Mouse (Mus musculus): ENCODE measurements around the gene Slc8a3. TPM values are rescaled to one million over a fixed set of nuclear protein-coding genes. Genes with fewer than 3 reads are reported as not detected.

The Slc8a3 gene
- polyA plus RNA-seq, 1 experiment = 0.51 TPM

- DNase-seq (ENCODE audit: low spot score) = no peak
Observed at GRCm38 (mm10) chr12:81237158-81237557, 95.8 kb downstream of the Slc8a3 start.

- no peak for DNase-seq (ENCODE audit: low spot score)
Observed at GRCm38 (mm10) chr12:81235456-81236330, 97.3 kb downstream of the Slc8a3 start.

GRCm38 (mm10) chr12:81233746-81234380 is 99.1 kb downstream of the Slc8a3 start:
- DNase-seq (ENCODE audit: low spot score) = no peak

DNA sequence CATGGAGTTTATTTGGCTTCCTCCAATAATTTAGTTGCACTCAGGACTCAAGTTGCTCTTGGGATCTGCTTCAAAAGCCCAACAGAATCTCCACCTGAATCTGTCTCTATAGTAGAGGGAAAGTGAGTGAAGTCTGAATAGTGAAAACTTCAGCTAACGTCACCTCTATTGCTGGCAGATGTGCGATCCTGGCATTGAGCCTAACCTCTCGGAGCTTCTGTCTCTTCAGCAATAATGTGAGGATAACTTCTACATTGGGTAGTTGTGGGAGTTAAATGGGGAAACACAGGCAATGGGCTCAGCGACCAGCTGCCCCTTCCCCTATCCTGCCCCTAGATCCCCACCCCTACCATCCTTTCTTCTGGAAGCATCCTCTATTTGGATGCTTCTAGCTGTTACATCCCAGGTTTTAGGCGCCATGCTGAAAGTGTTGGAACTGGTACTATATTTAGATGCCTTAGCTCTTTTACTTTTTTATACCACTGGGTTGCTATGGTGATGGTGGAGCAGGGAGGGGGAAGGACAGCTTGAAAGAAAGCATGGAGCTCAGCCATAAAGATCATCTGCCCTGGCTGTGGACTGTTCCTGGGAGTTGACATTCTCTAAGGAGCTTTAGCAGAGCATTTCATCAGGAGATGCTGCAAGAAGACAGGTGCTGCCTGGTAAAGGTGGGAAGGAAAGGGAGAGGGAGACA is 105.1 kb downstream of the Slc8a3 start:
- no peak for DNase-seq (ENCODE audit: low spot score)

DNA sequence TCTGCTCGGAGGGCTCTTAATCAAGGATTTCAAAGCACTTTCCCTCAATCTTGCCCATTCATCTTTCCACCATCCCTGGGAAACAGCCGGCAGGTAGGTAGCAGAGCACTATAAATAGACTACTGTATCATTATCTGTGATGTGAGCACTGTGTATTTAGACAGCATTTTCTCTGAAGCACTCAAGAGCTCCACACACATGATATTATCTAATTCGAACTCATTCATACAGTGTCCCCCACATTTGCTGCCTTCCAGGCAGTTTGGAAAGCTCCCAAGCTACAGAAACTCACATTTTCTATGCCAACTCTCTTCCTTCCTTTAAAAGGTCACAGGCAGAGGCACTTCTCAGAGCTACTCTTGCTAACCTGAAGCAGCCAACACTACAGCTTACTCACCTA is 106.4 kb downstream of the Slc8a3 start:
- no peak for DNase-seq (ENCODE audit: low spot score)

DNA sequence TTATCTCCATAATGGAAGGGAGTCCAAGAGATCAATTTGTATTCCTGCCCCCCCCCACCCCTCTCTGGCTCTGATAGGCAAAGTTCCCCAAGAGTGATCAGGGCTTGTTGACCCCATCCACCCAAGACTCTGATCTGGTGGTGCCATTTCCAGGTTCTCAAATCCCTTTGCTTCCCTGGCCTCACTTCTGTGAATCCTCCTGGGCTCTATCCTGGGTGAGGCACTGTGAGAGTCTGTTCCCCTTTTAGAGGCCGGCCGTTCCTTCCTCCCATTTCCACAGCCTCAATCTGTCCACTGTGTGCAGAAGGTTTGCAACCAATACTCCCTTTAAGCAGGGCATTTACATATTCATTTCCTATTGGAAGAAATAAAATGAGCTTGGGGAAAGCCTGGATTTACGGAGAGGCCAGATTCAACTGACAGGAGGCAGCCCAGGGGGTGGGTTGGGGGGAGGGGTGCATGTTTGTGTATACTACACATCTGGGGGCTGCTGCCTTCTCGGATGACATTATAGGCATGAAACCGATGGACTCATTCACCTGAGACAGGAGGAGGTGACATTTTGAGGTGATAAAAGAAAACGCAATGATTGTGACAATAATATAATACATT is 106.9 kb downstream of the Slc8a3 start:
- DNase-seq (ENCODE audit: low spot score) = no peak

DNA sequence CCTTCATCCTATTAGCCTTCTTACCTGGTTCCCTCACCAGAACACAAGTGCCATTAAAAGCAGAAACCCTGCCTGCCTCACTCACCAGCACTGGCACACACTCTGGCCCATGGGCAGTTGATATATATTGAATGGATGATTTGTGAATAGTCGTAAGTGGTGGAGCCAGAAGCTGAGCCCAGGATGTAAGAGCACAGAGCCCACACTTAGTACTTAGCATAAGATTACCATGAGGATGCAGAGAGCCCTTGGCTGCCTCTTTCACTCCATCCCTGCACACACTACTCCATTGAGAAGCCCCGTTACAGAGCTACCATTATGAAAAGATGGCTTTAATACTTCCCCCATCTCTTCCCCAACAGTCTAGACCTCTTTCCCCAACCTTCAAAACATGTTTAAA is 108.1 kb downstream of the Slc8a3 start:
- no peak for DNase-seq (ENCODE audit: low spot score)

DNA sequence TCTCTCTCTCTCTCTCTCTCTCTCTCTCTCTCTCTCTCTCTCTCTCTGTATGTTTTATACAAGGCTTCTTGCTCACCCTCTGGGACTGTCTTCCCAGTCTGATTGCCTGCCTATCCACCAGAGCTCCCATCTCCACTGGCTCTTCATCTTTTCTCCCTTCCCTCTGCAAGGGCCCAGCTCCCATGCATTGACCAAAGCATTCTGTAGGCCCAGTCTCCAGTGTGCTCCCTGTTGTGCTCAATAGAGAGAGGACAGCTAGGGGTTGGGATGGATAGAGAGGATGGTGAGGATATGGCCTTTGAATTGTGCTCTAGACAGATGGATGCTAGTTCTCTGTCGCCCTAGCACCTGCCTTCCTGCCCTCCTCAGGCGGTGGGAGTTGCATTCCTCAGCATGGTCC is 109.7 kb downstream of the Slc8a3 start:
- DNase-seq (ENCODE audit: low spot score) = no peak

GRCm38 (mm10) chr12:81219339-81219738 is 113.6 kb downstream of the Slc8a3 start:
- DNase-seq (ENCODE audit: low spot score) = no peak

GRCm38 (mm10) chr12:81208559-81208958 is 124.4 kb downstream of the Slc8a3 start:
- no peak for DNase-seq (ENCODE audit: low spot score)

GRCm38 (mm10) chr12:81205619-81206560 is 127.1 kb downstream of the Slc8a3 start:
- DNase-seq (ENCODE audit: low spot score) = no peak

- DNase-seq (ENCODE audit: low spot score) = no peak
Observed at GRCm38 (mm10) chr12:81203226-81203625, 129.8 kb downstream of the Slc8a3 start.

DNA sequence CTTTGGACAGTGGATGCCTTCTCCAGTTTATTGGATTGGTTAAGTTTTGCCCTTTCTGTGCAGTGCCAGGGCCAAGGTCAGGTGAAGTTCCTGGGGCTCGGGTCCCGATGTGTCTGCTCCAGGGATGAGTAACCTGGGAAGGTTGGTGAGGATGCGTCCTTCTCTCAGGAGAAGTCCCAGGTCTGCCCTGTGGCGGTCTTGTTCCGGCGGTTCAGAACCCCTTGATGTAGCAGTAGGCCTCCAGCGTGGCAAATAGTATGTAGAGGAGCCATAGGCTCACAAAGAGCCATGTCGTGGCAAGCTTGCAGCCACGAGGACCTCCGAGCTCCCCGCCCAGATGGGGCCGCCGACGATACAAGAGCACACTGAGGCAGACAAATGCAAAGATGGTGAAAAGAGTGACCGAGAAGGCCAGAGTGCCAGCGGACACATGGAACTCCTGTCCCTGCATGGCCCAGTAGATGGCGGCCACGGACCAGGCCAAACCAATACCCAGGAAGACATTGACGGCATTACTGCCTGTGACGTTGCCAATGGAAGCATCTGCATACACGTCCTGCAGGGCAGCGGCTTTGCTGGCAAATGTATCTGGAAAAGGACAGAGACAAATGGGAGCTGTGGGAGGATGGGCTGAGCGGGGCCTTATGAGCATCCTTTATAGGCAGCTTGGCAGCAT is 133.6 kb downstream of the Slc8a3 start:
- DNase-seq (ENCODE audit: low spot score) = no peak

GRCm38 (mm10) chr12:81197468-81198075 is 135.4 kb downstream of the Slc8a3 start:
- DNase-seq (ENCODE audit: low spot score) = no peak

DNA sequence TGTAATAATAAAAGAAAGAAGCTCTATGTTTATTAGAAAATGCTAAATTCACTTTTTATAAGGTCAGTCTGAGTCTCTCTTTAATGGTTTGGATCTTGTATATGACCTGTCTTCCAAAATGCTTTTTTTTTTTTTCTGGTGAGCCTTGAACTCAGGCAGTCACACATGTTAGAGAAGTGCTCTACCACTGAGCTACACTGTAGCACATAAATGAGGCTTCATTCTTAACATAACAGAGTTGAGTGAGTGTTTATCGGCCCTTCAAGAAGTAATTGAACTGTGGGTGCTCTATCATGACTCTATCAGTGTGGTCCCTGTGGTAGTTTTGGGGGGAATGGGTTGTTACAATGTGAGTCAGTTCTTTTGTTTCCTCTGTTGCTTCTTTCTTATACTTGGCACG is 139.0 kb downstream of the Slc8a3 start:
- no peak for DNase-seq (ENCODE audit: low spot score)

- DNase-seq (ENCODE audit: low spot score) = no peak
Observed at GRCm38 (mm10) chr12:81189636-81190035, 143.3 kb downstream of the Slc8a3 start.

DNA sequence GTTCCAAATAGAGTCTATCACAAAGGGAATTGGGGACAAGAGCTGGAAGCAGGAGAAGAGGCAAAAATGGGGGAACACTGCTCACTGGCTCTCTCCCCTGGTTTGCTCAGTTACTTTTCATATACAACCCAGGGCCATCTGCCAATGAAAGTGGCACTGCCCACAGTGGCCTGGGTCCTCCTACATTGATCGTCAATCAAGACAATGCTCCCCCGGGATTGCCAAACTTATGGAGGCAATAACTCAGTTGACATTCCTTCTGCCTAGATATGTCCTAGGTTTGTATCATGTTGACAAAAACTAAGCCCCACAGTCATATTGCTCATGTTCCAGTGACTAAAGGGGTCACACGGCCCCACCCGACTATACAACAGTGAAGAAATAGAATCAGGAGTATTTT is 144.0 kb downstream of the Slc8a3 start:
- DNase-seq (ENCODE audit: low spot score) = no peak

DNA sequence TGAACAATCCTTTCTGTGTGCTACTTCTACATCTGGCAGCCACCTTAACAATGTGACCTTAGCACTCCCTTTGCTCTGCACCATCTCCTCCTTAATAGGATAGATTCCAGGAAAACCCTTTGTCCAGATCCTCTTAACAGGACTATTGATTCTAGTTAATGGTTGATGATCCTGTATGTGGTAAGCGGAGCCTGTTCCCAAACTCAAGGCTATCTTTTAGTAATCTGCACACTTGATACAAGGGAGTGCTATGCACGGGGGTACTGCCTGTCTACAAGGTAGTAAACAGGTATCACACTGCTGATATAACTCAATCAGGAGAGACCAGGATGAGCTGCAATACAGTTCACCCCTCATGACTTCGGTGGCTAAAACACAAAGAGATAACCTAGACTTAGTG is 144.6 kb downstream of the Slc8a3 start:
- DNase-seq (ENCODE audit: low spot score) = no peak

DNA sequence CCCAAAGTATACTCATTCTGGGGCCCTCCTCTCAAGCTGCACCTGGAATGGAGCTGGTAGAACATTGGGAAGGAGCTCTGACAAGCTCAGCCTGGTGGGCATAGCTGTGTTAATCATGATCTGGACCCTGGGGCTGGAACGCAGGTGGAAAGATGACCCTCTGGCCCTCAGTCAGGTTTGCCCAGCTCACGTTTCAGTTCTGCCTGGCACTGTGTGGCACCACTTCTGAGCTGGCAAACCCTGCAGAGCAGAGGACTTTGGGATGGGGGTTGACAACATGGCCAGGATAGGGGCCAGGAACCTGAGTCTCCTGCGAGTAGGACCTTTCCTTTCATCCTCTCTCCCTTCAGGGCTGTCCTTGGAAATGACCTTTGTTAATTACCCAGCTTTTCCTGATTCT is 146.3 kb downstream of the Slc8a3 start:
- no peak for DNase-seq (ENCODE audit: low spot score)

GRCm38 (mm10) chr12:81186081-81186480 is 146.9 kb downstream of the Slc8a3 start:
- DNase-seq (ENCODE audit: low spot score) = no peak
